Mouse (Mus musculus) layer of hippocampus, adult 2 months (tissue): ENCODE results near the gene 4921530L21Rik. TPM values are rescaled to one million over a fixed set of nuclear protein-coding genes. Genes with fewer than 3 reads are reported as not detected.
A peak's percentile ranks its signal among the peaks of the same experiment; 100 is the strongest.

ENCODE experiments used
- DNase-seq, 2 experiments: peaks; one replicate each; pipeline ENCODE4 v3.0.0; 2022; ENCODE audit warnings: low spot score in 2 of 2
- H3K27ac ChIP-seq: fragments of 200-600 bp; 2 replicates; pipeline ENCODE4 v1.8.1; 2022
- H3K4me3 ChIP-seq: fragments of 200-600 bp; 2 replicates; pipeline ENCODE4 v1.8.1; 2022; ENCODE audit warnings: mild to moderate bottlenecking
- CTCF ChIP-seq: fragments of 200-600 bp; conservative IDR thresholded peaks from 2 replicates; pipeline ENCODE4 v1.8.1; 2022; ENCODE audit warnings: antibody characterized with exemption, mild to moderate bottlenecking, moderate library complexity
- long read RNA-seq, 2 experiments: library from polyadenylated mRNA; stranded (forward); transcript quantifications; one replicate each; pipeline ENCODE4 v2.0.0; 2021; ENCODE audit warnings: borderline mapping rate in 2 of 2
- total RNA-seq, 2 experiments: library from RNA; stranded (reverse); gene quantifications; 2 replicates each; pipeline ENCODE4 v1.2.3; 2021

The 4921530L21Rik gene
- not detected for total RNA-seq
- long read RNA-seq, experiment 1: 0 reads
- long read RNA-seq, experiment 2: 0 reads

DNA sequence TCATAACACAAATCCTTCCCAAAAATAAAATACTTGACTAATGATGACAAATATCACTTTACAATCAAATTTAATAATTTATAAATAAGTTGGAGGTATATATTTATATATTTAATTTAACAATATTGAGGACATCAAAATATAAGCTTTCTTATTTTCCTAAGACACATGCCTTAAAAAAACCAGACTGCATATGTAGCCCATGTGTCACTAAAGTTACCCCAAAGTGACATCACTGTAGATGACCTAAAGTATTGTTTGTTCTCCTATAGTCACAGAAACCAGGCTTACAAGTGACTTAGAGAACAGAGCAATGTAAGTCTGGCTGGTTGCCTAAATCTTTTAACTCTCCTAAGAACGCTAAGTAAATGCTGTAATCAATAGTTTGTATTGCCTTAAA is at the start of gene 4921530L21Rik:
Gene 4921530L21Rik, plus strand, starts transcription at position 301 of the 400 bp plus-strand sequence.
- H3K27ac ChIP-seq: no peak within 1 kb of the TSS
- DNase-seq: no peak
- no peak for TF ChIP-seq CTCF
- H3K4me3 ChIP-seq: no peak within 1 kb of the TSS

DNA sequence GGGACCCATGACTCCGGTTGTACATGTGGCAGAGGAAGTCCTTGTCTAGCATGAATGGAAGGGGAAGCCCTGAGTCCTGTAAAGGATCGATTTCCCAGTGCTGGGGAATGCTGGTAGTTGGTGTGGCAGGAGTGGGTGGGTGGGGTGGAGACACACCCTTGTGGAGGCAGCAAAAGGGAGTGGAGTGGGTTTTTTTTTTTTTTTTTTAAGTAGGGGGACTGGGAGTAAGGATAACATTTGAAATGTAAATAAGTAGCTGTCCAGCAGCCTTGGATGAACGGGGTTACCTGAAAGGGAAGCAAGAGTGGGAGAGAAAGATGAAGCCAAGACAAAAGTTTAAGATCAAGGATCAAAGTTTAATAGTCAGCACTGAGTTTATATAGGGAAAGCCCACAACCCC is 47.2 kb upstream of the 4921530L21Rik start:
- H3K4me3 ChIP-seq: no peak overlapping the region
- TF ChIP-seq CTCF: no peak
- no peak for DNase-seq
- no peak overlapping the region for H3K27ac ChIP-seq

DNA sequence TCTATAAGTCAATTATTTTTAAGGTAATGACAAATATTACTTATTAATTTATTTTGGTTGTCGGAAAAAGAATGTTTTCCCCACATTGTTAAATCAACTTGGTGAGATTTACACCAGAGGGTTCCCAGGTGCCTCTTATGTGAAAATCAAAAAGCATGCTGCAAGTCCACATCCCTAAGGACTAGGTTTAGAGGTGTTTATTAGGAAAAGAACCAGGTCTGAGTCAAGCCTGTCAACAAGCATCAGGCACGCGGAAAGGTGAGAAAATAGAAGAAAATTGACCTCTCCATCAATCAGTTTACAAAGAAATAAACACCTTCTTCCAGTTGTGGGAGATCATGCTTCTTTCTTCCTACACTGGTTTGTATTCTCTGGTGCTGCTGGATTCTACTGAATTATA is 18.1 kb upstream of the 4921530L21Rik start:
- TF ChIP-seq CTCF: no peak
- no peak for DNase-seq
- Histone ChIP-seq H3K4me3 (no peak overlapping the region), H3K27ac (no peak overlapping the region)

DNA sequence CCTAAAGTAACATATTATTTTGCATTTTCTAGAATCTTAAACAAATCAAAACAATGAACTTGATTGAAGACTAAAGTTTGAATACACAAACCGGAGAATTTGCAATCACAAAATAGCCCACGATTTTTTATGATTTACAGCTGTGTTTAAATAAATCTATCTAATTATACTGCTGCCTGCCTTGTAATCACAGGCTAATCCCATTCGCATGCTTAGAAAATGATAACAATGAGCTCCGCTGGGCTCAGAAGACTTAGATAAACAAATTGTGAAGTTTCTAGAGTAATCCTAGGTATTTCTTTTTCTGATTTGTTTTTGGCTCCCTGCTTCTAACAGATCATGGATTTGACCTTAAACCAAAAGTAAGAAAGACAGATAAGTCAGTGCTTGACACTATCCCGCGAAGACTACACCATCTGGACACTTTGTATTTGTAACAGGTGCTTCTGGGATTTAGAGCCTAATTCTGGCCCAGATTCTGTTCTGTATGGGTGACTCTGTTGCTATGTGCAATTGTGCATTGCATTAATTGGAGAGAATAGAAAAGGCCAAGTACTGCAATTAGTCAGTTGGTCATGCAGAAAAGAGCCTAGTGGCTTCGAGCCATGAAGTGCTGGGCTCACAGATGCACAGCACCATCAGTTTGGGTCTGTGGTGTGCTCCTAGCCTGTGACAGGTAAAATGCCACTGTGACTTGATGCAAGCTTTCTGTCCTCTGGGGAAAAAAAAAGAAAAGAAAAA is 15.2 kb upstream of the 4921530L21Rik start:
- no peak for DNase-seq
- no peak for TF ChIP-seq CTCF
- Histone ChIP-seq H3K4me3 (no peak overlapping the region), H3K27ac (no peak overlapping the region)

DNA sequence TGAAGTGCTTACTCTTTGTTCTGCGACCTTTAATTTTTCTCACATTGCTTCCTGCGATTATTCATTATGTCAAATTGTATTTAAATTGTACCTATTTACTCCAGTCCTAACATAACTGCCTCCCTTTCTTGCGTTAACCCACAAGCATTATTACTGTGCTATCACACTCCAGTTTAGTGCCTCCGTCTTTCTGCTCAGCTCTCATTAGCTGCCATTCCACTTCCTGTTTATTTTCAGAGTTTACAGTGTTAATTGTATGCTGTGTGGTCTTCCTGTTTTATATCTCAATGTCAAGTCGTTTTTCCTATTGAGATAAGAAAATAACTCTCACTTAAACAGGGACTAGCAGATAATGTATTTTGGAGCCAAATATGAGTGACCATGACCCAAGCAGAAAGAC is 9.0 kb upstream of the 4921530L21Rik start:
- no peak for DNase-seq
- TF ChIP-seq CTCF: no peak
- no peak overlapping the region for H3K27ac ChIP-seq
- no peak overlapping the region for H3K4me3 ChIP-seq

DNA sequence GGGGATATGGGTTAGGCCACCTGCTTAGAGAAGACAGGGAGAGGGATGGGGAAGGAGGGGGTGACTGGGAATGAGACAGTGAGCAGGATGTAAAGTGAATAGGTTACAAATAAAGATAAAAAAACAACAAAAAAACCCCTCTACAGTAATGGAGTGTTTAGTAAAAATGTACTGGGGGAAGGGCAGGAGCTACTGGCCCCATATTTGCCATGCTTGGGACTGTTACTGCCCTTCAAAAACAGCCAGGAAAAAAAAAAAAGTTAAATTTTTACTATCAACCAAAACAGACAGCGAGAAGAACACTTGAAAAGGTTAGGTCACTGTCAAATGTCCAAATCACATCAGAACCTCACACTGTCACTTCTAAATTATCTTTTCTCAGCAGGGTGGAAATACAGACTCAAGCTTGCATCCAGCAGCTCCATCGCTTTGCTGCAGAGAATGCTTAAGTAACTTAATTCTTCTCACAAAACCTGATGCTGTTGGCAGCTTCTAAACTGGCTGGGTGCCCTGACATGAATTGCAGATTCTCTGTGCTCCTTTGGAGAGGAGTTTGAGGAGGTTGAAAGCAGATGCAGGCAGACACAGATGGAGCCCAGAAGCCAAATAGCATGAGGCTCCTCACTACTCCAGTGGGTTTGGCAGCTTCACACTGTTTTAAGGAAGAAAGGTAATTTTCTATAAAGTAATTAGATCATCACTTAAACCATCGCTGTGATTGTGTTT is 4.1 kb upstream of the 4921530L21Rik start:
- no peak for TF ChIP-seq CTCF
- Histone ChIP-seq H3K4me3 (no peak overlapping the region), H3K27ac (0 out of 2 replicates have a peak overlapping the region, but pooled peaks have one; percentile 12)
- DNase-seq: peak; percentile 62 to 87

DNA sequence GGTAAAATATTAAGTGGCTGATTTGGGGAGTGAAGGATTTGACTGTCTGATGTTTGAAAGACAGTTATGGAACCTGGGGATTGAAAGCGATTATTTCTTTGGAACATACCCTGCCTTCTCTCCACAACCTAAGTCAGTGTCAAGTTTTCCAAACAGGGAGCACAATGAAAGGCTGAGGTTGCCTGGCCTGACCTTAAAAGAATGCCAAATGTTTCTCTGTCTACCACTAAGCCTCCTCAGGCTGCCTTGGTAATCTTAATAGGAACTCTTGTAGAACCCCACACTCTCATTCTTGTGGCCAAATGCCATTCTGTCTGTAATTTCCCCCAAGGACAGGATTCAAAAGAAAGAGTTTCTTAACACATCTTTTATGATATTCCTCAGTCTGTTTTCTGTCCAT is 3.5 kb upstream of the 4921530L21Rik start:
- no peak for TF ChIP-seq CTCF
- H3K4me3 ChIP-seq: no peak overlapping the region
- H3K27ac ChIP-seq: 0 out of 2 replicates have a peak overlapping the region, but pooled peaks have one; percentile 12
- DNase-seq: no peak

DNA sequence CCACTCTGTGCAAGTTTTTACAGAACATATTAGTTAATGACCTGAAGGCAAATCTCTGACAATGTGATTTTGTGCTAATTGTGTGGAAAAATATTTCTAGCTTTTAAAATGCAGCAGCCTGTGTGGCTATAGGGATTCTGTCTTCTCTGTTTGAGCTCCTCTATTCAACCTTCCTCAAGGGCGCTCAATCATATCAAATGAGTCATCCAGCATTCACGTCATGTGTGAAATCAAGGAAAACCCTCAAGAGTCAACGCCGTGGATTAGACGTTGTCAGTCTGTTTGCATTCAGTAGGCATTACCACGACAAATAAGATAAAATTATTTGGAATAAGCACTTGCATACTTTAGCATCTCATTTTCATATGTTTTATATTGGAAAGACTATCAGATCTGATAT is 18.4 kb downstream of the 4921530L21Rik start:
- Histone ChIP-seq H3K4me3 (no peak overlapping the region), H3K27ac (no peak overlapping the region)
- TF ChIP-seq CTCF: no peak
- no peak for DNase-seq

DNA sequence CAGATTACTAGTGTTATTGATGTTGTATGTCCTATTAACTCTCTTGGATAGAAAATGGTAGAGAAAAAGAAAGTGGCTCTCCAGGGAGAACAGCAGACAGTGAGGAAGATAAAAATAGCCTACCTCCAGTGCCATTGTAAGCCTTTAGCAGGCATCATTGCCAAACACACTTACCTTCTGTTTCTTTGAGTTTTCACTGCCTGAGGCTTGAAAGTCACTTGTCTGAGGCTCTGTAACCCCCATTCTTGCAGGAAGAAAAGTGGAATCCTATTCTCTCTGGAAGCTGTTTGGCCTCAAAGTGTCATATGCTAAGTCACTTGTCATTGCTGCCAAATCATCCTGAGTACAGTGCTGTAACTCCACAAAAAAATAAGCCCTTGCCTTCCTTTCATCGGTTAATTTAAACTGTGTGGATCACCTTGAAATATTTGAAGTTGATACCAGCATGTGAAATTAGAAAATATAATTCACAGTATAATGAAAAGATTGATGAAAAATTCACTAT is 23.6 kb downstream of the 4921530L21Rik start:
- DNase-seq: no peak
- no peak for TF ChIP-seq CTCF
- H3K4me3 ChIP-seq: no peak overlapping the region
- no peak overlapping the region for H3K27ac ChIP-seq

DNA sequence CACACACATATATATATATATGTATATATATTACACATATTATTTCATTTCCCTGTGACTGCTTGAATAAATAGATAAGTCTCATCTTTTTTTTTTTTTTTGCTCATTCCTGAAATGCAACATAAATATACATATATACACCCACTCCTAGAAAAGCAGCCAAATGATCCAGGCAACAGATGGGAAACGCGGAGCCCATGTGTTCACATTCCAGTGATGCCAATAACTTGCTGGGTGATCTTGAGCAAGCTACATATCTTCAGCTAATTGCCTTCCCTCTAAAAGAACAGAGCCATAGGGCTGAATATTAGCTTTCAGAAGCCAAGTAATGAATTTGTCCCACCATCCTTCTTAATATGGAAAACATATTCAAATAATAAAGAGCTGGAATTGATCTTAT is 32.2 kb downstream of the 4921530L21Rik start:
- no peak for TF ChIP-seq CTCF
- no peak overlapping the region for H3K4me3 ChIP-seq
- DNase-seq: peak; percentile 70 to 87
- H3K27ac ChIP-seq: no peak overlapping the region

DNA sequence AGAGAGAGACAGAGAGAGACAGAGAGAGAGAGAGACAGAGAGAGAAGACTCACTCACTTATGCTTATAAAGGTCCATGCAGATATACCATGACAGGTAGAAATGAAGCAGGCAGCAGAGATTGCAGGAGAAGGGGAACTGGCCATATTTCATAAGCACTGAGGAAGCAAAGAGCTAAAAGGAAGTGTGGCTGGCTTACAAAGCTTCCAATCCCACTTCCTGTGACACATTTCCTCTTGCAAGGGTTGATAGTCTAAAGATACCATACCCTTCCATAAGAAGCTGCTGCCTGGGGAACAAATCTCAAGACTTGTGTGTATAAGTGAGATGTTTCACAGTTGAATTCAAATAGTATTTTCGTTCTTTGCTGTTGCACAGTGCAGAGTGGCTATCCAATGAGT is 45.7 kb downstream of the 4921530L21Rik start:
- DNase-seq: no peak
- TF ChIP-seq CTCF: no peak
- H3K4me3 ChIP-seq: no peak overlapping the region
- H3K27ac ChIP-seq: no peak overlapping the region

DNA sequence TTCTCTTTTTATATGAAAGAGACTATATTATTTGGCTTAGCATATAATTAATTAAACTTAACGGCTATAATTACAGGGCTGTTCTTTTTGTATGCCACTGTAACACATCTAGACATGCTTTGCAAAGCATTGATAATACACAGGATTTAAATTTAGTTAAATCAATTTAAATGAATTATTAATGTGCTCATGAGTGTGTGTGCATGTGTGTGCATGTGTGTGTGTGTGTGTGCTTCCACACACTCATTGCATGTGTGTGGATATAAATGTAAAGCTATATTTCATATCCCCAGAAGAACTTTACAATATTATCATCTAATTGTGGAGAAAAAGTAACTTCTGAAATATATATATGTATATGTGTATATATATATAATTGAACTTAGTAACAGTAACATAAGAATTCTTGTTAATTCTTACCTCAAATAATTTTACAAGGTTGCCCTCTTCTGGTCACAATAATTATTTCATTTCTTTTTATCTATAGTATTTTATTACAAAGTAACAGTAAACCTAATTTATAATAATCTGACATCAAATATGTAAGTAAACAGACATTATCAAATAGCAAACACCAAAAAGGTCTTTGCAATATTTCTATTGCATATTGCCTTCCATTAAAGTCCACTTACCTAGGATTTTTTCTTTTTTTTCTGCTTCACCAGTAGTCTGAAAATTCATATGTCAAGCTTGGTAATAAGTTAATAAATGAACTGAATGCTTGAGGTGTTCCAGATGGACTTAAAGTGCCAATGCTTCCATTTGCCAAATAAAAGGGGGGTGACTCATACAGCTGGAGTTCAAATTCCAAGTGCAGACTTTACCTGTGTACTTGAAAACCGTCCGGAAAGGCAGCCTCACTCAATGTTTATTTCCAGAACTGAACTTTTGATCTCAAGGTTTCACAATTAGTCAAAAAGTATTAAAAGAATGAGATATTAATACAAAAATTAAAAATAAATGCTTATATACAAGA is 47.0 kb downstream of the 4921530L21Rik start:
- H3K27ac ChIP-seq: no peak overlapping the region
- peak; percentile 71 for TF ChIP-seq CTCF
- H3K4me3 ChIP-seq: no peak overlapping the region
- no peak for DNase-seq
